Mouse (Mus musculus) kidney, postnatal 36 days (tissue): ENCODE data around the gene Enc1.

Source experiments
- DNase-seq, 2 experiments: peaks; one replicate each; pipeline ENCODE4 v3.0.0; 2021 to 2022; ENCODE audit warnings: mixed read lengths in 2 of 2

The Enc1 gene

DNA sequence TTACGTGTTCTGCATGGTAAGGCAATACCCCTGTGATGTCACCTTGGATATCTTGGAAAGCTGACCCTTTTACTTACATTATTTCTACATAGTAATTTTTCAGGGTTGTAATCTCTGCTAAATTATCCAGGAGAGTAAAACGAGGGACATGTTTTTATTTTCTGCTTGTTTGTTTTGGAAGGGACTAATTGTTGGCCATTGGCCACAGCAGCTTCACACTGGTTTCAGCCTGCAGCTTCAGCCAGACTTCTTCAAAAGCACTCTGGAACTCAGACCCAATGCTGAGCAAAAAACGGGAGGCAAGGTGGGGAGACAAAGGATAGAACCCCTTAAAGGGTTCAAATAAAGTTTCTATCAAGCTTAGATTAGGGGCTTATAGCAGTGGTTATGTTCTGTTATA lies 10.8 kb upstream of the Enc1 start:
- DNase-seq: no peak

DNA sequence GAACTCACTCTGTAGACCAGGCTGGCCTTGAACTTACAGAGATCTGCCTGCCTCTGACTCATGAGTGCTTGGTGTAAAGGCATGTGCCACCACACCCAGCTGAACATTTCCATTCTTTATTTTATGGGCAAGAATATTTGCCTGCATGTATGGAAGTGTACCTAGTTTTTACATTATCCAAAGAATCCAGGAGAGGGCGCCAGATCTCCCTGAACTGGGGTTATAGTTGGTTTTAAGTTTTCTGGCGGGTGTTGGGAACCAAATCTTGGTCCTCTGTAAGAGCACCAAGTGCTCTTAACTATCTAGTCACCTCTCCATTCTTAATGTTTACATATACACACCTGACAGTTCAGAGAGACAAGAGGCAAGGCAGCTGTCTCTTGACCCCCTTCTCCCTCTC lies 7.8 kb upstream of the Enc1 start:
- peak in 1 of 2 experiments; percentile 32 for DNase-seq

DNA sequence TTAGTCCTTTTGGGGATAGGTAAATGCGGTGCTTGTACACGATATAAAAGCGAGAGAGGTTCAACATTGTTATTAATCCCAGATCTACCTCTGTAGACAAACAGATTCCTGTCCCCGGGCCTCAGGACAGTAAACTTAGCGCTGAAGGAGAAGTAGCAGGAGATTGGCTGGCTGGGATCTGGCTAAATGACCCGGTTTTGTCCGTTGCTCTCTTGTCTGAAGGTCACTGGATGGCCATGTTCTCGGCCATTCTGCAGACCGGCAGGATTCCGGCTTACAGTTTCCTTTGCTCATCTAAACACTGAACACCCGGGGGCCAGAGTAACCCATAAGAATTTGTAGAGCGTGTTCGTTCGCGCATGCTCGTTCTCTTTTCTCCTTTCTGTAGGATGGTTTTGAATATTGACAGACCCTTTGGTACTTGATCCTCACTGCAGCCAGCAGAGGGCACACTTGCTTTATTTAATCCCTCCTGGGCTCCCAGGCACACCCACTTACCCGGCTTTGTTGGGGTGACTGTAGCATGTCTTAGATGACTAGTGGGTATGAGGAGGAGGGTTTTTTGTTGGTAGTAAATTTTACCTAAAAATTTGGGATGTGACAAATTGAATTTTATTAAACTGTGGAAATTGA lies 6.0 kb upstream of the Enc1 start:
- DNase-seq: peak; percentile 78 to 91

DNA sequence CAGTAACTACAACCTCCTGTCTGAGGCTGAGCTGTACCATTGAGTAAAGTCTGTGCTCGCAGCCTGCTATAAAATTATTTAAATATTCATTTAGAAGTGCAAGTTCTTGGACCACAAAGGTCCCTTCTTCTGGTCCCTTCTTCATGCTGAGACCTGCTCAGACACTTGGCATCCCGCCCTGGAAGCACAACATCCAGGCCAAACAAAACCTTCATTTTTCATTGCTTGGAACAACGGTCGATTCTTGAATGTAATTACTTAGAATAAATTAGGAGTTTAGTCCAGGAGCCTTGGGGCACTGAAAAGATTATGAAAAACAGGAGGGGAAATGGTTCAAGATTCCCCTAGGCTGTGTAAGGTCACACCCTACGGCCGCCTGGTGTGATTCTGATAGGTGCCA lies 5.0 kb upstream of the Enc1 start:
- DNase-seq: no peak

DNA sequence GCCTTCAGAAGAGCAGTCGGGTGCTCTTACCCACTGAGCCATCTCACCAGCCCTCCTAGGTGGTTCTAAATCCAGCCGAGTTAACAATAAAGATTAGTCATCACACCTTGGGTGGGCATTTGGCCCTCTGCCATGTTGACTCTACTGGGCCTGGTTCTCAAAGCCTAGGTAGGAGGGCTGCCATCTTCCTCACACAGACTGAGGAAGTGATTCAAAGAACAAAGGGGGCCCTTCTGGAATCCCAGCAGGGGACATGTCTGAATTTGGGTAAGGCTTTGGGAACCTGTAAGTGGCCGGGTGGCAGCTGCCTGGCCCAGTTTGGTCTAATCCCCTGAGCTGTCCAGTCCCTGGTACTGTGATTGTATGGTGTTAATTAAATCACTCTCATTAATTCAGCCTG lies 3.2 kb upstream of the Enc1 start:
- no peak for DNase-seq

DNA sequence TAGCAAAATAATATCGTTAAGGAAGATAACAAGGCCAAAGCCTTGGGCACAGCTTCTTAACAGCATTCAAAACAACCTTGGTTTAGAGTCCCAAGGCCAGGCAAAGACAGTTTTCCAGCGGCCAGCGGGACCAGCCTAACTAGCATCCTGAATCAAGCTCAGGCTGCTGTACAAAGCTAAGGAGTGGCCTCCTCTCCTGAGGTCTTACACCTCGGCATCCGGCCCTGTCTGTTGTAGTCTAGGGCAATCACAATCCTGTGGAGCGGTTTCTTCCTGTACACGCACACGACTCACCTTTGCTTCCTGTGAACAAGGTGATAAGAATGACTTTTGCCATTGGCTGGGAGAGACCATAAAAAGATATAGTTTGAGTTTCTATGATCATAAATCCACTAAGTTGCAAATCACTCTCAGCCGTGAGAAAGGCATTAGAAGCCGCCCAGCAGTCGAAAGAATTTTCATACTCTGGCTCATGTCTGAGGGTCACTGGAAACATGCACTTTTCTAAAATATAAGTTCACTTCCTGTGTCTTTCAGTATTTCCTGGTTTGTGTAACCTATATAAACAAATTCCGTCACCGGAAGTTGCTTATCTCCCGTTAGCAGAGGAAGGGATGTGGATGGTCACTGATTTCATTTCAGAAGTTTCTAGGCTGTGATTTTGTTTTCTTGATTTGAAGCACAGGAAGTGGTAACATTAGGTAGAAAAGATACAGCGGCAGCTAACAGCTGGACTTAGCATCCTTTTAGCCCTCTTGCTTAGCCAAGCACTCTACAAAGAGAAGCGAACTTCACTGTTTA lies 2.5 kb upstream of the Enc1 start:
- no peak for DNase-seq

DNA sequence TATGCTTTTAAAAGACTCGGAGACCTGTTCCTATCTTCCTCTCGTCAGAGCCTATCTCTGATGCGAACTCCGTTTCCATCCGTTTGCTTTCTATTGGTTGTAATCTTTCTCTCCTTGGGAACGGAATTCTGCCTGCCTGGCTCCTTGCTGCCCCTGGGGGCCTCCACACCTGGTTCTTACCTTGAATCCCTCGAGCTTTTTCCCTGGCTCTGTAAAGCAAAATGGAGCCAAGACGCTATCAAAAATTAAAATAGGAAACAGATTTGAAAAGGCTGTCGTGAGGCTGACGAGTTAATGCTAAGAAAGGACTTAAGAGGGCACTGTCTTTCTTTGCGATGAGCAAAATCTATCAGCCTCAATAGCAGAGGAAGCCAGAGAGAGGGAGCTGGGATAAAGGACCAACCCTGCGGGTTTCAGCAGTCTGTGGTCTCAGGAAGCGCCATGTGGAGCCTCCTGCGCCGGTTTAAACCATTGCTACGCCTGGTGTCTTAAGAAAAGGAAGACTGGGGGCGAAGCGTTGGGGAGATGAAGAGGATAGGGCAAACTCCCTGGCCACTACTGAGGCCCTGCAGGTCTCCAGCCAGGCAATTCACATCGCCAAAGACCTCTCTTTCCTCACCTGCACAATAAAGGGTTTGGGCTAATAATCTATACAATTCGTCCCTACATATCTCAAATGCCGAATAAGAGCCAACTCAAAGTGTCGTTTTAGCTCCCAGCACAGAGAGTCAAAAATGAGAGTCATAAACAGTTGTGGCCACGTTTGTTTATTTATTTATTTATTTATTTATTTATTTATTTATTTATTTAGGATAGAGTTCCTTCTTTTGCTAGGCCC lies 1.3 kb upstream of the Enc1 start:
- peak; percentile 52 to 53 for DNase-seq

DNA sequence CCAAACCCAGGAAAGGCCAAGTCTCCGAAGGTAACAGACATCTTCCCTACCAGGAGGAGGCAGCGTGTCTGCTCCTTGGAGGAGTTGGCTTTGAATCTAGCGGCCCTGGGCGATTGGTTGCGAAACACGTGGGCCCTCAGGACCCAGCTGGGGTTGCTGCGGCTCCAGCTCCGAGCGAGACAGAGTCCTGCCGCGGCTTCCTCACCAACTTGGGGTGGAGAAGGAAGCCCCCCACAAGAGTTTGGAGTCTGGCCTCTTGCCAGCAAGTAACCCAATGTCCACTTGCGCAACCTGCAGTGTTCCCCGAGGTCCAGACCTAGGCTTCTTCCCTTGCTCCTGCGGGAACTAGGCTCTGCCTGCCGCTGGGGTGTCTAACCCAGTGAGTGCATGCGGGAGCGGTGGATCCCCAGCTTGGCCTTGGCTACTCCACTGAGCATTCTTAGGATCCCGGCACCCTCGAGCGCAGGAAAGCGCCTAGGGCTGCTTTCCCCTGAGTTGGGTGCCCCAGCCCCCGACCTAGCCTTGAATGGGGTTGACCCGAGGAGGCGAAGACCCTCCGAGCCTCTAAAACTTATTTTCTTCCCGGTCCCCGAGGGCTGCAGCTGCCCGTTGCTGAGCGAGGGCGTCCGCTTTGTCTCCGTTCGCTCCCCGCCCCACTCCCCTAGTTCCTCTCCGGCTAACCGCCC lies 483 bp upstream of the Enc1 start:
- peak; percentile 84 for DNase-seq

DNA sequence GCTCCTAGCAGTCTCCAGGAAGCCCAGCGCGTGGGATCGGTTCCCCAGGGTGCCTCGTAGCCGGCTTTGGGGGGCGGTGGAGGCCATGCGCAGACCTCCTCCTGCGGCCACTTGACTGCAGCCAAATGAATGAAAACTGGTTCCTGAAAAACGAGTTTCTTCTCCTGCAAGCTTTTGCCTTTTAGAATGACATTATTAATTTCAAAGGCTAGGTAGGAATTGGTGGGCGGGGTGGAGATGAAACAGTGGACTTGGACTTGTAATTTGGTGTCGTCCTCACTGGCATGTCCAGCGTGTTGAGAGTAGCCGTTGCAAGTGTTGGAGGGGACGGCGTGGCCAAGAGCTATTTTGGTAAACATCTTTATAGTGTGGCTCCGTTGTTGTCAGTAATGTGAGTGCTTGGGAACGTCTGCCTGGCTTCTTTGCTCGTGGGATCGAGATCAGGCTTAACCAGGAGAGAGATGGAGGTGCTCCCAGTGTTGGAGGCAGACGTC lies 929 bp downstream of the Enc1 start:
- DNase-seq: no peak

DNA sequence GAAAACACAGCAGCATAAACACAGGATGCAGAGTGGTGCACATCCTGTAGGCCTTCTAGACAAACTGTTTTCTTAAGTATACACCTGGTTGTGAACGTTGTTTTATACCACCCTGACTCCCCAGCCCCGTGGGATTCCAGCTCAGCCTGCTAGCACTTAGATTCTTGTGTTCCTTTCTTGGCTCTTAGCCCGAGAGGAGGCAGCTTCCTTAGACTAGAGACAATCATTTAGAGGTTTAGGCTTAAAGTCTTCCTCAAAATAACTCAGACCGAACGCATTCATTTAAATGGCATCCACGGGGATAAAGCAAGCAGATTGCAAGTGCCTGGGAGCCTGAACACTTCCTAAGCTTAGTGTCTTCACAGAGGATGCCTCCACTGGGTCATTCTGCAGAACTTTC lies 1.8 kb downstream of the Enc1 start:
- DNase-seq: no peak

DNA sequence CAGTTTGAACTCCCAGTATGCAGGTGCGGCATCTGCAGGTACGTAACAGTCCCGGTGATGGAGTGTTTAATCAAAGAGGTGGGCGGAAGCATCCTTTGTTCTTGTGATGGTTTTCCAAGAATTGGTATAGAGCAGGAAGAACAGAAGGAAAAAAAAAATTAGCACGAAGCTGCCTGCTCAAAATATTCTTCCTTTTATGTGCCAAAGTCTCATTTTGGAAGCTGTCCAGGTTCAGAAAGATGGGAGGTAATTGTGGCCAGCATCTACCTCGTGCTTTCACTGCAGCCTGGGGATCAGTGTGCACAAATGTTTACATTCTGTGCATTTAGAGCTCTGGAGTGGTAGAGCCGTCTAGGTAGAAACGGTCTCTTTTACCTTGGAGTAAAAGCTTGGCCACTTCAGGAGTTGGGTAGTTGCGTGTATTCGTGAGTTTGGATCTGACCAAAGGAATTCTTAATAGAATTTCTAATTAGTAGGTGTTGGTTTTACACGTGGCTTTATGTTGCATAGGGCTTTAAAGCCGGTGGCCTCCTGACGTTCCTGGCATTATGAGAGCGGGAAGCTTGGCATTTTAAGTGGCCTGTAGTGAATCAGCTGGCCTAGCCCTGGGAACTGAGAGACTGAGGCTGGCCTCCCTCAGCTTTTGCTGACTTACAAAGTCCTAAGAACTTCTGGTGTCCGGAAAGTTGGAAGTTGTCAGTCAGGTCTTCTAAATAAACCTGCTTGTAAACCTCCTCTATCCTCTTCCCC lies 3.2 kb downstream of the Enc1 start:
- DNase-seq: no peak

DNA sequence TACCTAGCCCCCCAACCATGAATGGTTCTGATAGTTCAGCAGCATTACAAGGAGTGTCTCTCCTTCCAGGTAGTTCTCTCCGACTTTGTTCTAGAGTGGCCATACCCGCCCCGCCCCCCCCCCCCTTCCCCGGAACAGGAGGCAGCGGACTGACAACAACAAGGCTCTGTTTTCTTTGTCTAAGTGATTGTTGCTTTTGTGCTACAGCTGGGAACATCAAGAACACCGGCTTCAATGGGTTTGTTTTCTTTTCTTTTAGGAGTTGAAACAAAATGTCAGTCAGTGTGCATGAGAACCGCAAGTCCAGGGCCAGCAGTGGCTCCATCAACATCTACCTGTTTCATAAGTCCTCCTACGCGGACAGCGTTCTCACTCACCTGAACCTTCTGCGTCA lies 3.8 kb downstream of the Enc1 start:
- no peak for DNase-seq

DNA sequence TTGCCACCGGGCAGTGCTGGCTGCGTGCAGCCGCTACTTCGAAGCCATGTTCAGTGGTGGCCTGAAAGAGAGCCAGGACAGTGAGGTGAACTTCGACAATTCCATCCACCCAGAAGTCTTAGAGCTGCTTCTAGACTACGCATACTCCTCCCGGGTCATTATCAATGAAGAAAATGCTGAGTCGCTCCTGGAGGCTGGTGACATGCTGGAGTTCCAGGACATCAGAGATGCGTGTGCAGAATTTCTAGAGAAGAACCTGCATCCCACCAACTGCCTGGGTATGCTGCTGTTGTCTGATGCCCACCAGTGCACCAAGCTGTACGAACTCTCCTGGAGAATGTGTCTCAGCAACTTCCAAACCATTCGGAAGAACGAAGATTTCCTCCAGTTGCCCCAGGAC lies 4.3 kb downstream of the Enc1 start:
- no peak for DNase-seq

DNA sequence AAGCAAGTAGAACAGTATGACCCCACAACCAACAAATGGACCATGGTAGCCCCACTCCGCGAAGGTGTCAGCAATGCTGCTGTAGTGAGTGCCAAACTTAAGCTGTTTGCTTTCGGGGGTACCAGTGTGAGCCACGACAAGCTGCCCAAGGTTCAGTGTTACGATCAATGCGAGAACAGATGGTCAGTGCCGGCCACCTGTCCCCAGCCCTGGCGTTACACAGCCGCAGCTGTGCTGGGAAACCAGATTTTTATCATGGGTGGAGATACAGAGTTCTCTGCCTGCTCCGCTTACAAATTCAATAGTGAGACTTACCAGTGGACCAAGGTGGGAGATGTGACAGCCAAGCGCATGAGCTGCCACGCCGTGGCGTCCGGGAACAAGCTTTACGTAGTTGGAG lies 5.3 kb downstream of the Enc1 start:
- no peak for DNase-seq

DNA sequence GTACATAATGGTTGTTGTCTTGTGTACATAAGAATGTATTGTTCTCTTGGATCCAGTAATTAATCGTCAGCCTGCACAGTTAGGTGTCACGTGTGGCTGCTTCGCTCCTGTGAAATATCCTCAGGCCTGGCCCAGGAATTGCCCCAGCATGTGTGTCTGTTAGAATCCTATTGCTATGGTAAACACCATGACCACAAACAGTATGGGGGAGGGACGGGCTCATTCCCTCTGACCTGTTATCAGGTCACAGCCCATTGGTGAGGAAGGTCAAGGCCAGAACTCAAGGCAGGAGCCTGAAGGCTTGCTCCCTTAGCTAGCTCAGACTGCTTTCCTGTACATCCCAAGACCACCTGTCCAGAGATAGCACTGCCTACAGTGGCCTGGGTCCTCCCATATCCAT lies 6.8 kb downstream of the Enc1 start:
- DNase-seq: no peak

DNA sequence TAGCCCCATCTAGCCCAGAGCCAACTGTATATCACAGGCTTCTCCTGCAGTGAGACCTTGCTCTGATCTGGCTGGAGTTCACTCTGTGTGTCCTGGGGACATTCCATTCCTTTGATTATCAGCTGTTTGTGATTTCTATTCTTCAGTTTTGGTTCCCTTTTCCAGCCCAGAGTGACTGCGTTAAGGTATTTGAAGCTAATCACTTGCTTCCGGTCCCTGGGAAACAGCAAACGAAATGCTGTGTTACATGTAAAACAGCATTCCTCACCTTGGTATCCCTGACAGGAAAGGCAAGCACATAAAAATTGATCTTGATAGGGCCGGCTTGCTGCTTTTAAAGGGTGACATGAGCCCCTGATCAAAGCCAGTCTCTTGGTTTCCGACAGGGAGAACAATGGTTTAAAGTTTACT lies 8.2 kb downstream of the Enc1 start:
- no peak for DNase-seq

DNA sequence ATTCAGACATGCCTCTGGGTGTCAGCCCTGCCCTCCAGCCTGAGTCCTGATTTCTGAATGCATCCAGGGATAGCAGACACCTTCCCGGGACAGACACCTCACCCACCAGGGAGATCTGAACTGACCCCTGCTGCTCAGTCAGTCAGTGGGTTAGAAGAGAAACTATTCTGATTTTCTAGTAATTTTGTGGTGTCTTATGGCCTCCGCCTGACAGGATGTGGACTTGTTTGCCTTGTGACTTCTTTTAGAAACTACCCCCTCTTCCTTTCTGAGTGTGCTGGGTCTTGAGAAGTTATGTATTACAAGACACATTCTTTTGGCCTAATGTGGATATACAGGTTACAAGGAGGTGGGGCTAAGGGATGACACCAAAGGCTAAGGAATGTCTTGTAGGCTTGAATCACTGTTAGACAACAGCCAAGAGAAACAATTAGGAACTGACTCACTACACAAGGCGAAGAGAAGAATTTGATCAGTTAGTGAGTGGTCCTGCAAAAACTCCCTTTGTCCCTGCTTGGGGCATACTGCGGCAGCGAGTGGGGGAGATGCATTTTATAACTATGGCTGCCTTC lies 8.7 kb downstream of the Enc1 start:
- no peak for DNase-seq

DNA sequence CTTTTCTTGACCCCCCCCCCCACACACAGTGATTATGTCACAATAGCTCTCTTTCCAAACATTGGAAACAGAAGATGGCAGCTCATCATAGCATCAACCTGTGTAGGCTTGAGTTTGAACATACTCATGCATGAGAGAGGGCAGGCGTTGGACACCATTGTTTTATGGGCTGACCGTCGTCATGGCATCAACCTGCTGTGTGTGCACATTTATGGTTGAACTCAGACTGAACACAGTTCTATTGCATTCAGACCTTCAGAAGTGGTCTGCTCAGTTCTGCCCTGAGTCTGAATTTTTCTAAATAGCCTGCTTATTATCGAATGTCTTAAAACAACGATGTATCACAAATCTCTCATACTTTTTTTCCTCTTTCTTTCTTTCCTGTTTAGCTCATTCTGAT lies 9.2 kb downstream of the Enc1 start:
- no peak for DNase-seq

DNA sequence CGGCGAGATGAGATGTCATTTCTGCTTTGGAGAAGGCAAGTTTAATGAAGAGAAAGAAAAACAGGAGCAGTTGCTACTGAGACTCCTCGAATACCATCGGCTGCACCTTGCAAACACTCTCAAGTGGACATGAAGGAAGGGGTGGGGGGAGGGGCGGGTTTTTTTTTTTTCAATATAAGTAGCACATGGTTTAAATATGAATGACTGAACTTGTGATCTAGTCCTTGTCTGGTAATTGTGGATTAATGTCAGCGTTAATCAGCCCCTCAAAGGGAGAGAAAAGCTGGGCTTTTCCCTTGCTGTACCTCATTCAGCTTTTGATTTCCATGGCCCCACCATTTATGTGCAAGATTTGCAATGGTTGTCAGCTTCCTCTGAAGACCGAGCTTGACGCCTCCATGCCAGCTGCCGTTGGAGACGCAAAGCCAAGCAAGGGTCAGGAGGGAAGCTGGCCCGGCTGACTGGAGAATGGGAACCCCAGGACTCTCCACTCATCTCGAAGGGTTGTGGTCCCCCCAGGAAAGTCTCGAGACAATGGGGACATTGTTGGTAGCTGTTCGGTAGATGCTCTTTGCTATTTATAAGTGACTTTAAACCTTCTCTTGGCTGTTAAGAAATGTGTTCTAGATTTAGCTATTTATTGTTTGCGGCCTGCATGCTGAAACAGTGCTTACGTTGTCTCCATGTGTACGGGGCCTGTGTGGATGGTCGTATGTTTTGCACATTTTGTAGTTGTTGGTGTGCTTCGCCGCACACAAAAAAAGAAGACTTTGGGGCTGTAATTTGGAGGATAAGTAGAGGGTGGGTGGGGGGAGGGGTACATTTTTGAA lies 9.9 kb downstream of the Enc1 start:
- no peak for DNase-seq

DNA sequence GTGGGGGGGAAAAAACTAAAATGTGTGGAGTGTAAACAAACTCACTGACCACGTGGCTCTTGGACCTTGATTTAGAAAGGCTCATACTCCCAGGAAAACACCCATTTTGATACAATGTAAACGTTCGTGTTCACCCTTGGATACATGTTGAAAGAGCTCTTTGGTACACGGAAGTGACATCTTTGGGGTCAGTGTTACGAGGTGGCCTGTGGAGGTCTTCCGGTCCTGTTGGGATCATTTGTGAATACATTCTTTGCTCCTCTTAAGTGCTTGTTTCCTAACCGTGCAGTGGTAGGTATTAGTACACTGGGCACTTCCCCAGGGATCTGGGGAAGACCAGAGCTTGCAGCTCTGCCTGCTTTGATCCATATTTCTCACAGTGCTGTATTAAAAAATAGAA lies 10.8 kb downstream of the Enc1 start:
- no peak for DNase-seq

DNA sequence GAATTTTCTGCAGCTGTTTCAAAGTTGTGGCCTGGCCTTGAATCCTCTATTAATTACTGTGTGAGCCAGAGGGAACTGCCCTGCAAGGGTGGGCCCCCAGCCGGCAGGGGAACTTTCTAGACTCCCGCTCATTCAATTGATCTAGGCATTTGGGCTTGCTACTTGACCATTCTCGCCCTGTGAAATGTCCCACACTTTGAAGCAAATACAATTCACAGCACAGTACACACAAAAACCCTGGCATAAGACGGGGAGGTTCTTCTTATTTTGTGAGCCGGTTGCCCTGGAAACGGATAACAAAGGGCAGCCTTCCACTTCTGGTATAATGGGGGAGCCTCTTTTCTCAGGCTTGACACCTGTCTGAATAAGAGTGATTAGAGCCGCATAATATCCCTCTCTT lies 11.6 kb downstream of the Enc1 start:
- no peak for DNase-seq
